Mouse (Mus musculus) left cerebral cortex, adult 11 months (tissue): ENCODE data around the gene Bcl6b.

Source experiments
- DNase-seq: peaks from one replicate; pipeline ENCODE4 v3.0.0; 2022; ENCODE audit warnings: low spot score

The Bcl6b gene

GRCm38 (mm10) chr11:70229260-70230010 lies at the start of gene Bcl6b:
Gene Bcl6b (minus strand): TSS chr11:70229798.
- no peak for DNase-seq

- no peak for DNase-seq
These were observed 49.4 kb upstream of the Bcl6b start for GRCm38 (mm10) chr11:70278961-70279360.

- DNase-seq = no peak
These were observed 42.0 kb upstream of the Bcl6b start for GRCm38 (mm10) chr11:70271641-70272040.

GRCm38 (mm10) chr11:70266405-70266804 lies 36.8 kb upstream of the Bcl6b start:
- DNase-seq = no peak

GRCm38 (mm10) chr11:70265819-70266218 lies 36.2 kb upstream of the Bcl6b start:
- no peak for DNase-seq

- no peak for DNase-seq
These were observed 35.7 kb upstream of the Bcl6b start for GRCm38 (mm10) chr11:70265252-70265651.

- DNase-seq = no peak
These were observed 29.4 kb upstream of the Bcl6b start for GRCm38 (mm10) chr11:70259035-70259434.

- no peak for DNase-seq
These were observed 25.4 kb upstream of the Bcl6b start, which contains the start of gene Alox12 for GRCm38 (mm10) chr11:70254931-70255531. Gene Alox12 (minus strand): TSS chr11:70255353.

GRCm38 (mm10) chr11:70254337-70254736 lies 24.7 kb upstream of the Bcl6b start:
- DNase-seq = no peak

- no peak for DNase-seq
These were observed 22.3 kb upstream of the Bcl6b start for GRCm38 (mm10) chr11:70251853-70252252.

- no peak for DNase-seq
These were observed 20.6 kb upstream of the Bcl6b start for GRCm38 (mm10) chr11:70250150-70250549.

GRCm38 (mm10) chr11:70247136-70247845 lies 17.7 kb upstream of the Bcl6b start:
- DNase-seq = no peak

- no peak for DNase-seq
These were observed 13.0 kb upstream of the Bcl6b start for GRCm38 (mm10) chr11:70242591-70242990.

GRCm38 (mm10) chr11:70239541-70240279 lies 10.1 kb upstream of the Bcl6b start, which contains the start of the genes Gm21988 and Rnasek:
Gene Gm21988 (minus strand): TSS chr11:70239830.
Gene Rnasek (minus strand): TSS chr11:70239842.
- DNase-seq = peak; percentile 82

GRCm38 (mm10) chr11:70238591-70239440 lies 9.2 kb upstream of the Bcl6b start:
- no peak for DNase-seq

GRCm38 (mm10) chr11:70237457-70238167 lies 8.0 kb upstream of the Bcl6b start, which contains the start of gene 0610010K14Rik:
Gene 0610010K14Rik (minus strand): TSS chr11:70237914.
- DNase-seq = peak; percentile 92

GRCm38 (mm10) chr11:70236717-70237116 lies 7.1 kb upstream of the Bcl6b start:
- DNase-seq = peak; percentile 2

GRCm38 (mm10) chr11:70235254-70235900 lies 5.8 kb upstream of the Bcl6b start:
- no peak for DNase-seq

GRCm38 (mm10) chr11:70234497-70234896 lies 4.9 kb upstream of the Bcl6b start:
- DNase-seq = no peak

GRCm38 (mm10) chr11:70234037-70234436 lies 4.4 kb upstream of the Bcl6b start:
- no peak for DNase-seq
